Mouse (Mus musculus): Measurements from ENCODE around the gene Morn5. TPM values are rescaled to one million over a fixed set of nuclear protein-coding genes. Genes with fewer than 3 reads are reported as not detected.
A peak's percentile ranks its signal among the peaks of the same experiment; 100 is the strongest.

The Morn5 gene
- polyA plus RNA-seq, 1 experiment from 2014 or later, result 0.18 TPM

- ATAC-seq, result no peak
- no peaks in the 10 kb centered on the region for H3K9me3 ChIP-seq (replicated peaks)
- WGBS (ENCODE audit: insufficient replicate concordance), result 59% methylated on average over 5 of the region's 5 CpGs
Observed at GRCm38 (mm10) chr2:36075210-36075609, 26.0 kb downstream of the Morn5 start.

GRCm38 (mm10) chr2:36077160-36077761 is 28.0 kb downstream of the Morn5 start:
- peaks cover 27% of the 10 kb centered on the region for H3K27me3 ChIP-seq (replicated peaks)
- H3K9ac ChIP-seq, result no peak overlapping the region
- no peaks in the 10 kb centered on the region for H3K36me3 ChIP-seq
- no peaks in the 10 kb centered on the region for H3K9me3 ChIP-seq (replicated peaks)
- ATAC-seq, result no peak
- H3K4me2 ChIP-seq, result no peak overlapping the region
- 30% methylated on average over 11 of the region's 11 CpGs for WGBS (ENCODE audit: insufficient replicate concordance)
- H3K27ac ChIP-seq, result no peak overlapping the region
- H3K4me1 ChIP-seq, result no peaks in the 10 kb centered on the region
- no peak overlapping the region for H3K4me3 ChIP-seq

More at GRCm38 (mm10) chr2:36075210-36075609, 26.0 kb downstream of the Morn5 start:
- Histone ChIP-seq H3K36me3 (no peaks in the 10 kb centered on the region), H3K27ac (no peak overlapping the region), H3K4me2 (no peak overlapping the region), H3K27me3 (replicated peaks) (peaks cover 16% of the 10 kb centered on the region; the same call in 1 of the 2 replicates), H3K4me3 (no peak overlapping the region), H3K9ac (no peak overlapping the region), H3K4me1 (no peaks in the 10 kb centered on the region)

DNA sequence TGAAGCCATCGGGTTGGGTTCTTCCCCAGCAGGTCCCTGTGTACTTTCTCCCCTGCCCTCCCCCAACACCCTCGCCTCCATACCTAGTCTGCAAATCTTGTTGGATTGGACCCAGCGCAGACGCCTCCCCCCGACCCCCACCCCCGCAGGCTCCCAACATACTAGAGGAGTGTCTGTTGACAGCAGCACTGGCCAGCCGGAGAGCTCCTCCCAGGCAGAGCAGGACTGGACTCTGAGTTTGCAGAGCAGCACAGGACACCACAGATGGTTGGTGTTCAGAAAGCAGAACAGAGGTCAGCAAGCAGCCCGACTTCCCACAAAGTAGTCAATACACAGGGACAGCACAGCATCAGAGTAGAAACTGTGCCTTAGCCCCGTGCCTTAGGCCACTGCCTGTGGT is 32.2 kb downstream of the Morn5 start:
- WGBS (ENCODE audit: insufficient replicate concordance), result 34% methylated on average over 9 of the region's 9 CpGs
- Histone ChIP-seq H3K9me3 (replicated peaks) (no peaks in the 10 kb centered on the region), H3K27me3 (replicated peaks) (peaks cover 47% of the 10 kb centered on the region), H3K27ac (no peak overlapping the region), H3K4me1 (no peaks in the 10 kb centered on the region), H3K9ac (no peak overlapping the region), H3K4me3 (no peak overlapping the region), H3K36me3 (no peaks in the 10 kb centered on the region), H3K4me2 (no peak overlapping the region)
- ATAC-seq, result peak; percentile 81

DNA sequence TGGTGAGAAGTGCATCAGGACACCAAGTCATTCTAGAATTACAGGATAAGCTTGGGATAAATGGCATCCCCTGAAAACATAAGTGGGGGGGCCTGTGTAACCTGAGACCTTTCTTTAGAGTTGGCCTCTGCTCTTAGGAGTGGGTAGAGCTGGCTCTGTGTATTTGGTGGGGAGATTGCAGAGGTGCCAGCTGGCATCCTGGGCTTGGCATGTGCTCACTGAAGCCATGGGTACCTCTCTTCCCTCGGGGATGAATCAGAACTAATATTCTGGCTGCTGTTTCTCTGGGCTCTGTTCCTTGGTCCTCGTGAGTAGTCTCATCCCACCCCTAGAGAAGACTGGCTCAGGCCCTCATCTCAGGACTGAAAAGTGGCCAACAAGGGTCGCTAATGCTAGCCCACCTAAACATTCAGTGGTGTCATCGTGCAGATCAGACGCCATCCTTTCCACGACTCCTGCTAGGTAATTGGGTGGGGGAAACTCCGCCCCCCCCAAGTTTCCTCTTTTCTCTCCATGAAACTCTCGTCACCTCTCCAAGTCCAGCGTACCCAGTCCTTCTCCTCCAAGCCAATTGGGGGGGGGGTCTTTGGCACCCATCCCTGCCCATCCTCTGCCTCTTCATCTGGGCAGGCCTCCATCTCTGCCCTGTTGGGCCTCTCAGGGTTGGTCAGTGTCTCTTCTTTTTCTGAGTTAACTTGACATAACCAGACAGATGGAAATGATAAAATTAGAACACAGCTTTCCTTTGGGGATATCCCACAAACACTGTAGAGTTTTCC is 33.7 kb downstream of the Morn5 start:
- Histone ChIP-seq H3K4me3 (no peak overlapping the region), H3K36me3 (no peaks in the 10 kb centered on the region), H3K27ac (no peak overlapping the region), H3K4me1 (no peaks in the 10 kb centered on the region), H3K4me2 (no peak overlapping the region), H3K9me3 (replicated peaks) (no peaks in the 10 kb centered on the region), H3K9ac (no peak overlapping the region), H3K27me3 (replicated peaks) (peaks cover 57% of the 10 kb centered on the region)
- 60% methylated on average over 9 of the region's 9 CpGs for WGBS (ENCODE audit: insufficient replicate concordance)
- no peak for ATAC-seq

GRCm38 (mm10) chr2:36085041-36085440 is 35.8 kb downstream of the Morn5 start:
- no peaks in the 10 kb centered on the region for H3K36me3 ChIP-seq
- no peak overlapping the region for H3K27ac ChIP-seq
- 57% methylated on average over 1 of the region's 1 CpGs for WGBS (ENCODE audit: insufficient replicate concordance)
- H3K9me3 ChIP-seq (replicated peaks), result no peaks in the 10 kb centered on the region
- peaks cover 65% of the 10 kb centered on the region for H3K27me3 ChIP-seq (replicated peaks)
- no peaks in the 10 kb centered on the region for H3K4me1 ChIP-seq
- no peak overlapping the region for H3K9ac ChIP-seq
- no peak for ATAC-seq
- no peak overlapping the region for H3K4me2 ChIP-seq
- H3K4me3 ChIP-seq, result no peak overlapping the region

- H3K27ac ChIP-seq, result no peak overlapping the region
- no peak overlapping the region for H3K9ac ChIP-seq
- H3K9me3 ChIP-seq (replicated peaks), result no peaks in the 10 kb centered on the region
- H3K4me2 ChIP-seq, result no peak overlapping the region
- WGBS (ENCODE audit: insufficient replicate concordance), result 45% methylated on average over 3 of the region's 3 CpGs
- no peaks in the 10 kb centered on the region for H3K36me3 ChIP-seq
- no peak overlapping the region for H3K4me3 ChIP-seq
- no peak for ATAC-seq
- peaks cover 86% of the 10 kb centered on the region for H3K27me3 ChIP-seq (replicated peaks)
- H3K4me1 ChIP-seq, result peaks cover 16% of the 10 kb centered on the region
Observed at GRCm38 (mm10) chr2:36089190-36089589, 39.9 kb downstream of the Morn5 start.

- Histone ChIP-seq H3K27ac (no peak overlapping the region), H3K36me3 (no peaks in the 10 kb centered on the region), H3K27me3 (replicated peaks) (peaks cover 98% of the 10 kb centered on the region), H3K4me3 (peak overlapping the region; percentile 54), H3K9me3 (replicated peaks) (no peaks in the 10 kb centered on the region), H3K9ac (no peak overlapping the region), H3K4me1 (peaks cover 16% of the 10 kb centered on the region), H3K4me2 (peak overlapping the region; percentile 78)
- WGBS (ENCODE audit: insufficient replicate concordance), result 2% methylated on average over 70 of the region's 70 CpGs
- peak; percentile 83 for ATAC-seq
Observed at GRCm38 (mm10) chr2:36090853-36091741, 41.8 kb downstream of the Morn5 start.

DNA sequence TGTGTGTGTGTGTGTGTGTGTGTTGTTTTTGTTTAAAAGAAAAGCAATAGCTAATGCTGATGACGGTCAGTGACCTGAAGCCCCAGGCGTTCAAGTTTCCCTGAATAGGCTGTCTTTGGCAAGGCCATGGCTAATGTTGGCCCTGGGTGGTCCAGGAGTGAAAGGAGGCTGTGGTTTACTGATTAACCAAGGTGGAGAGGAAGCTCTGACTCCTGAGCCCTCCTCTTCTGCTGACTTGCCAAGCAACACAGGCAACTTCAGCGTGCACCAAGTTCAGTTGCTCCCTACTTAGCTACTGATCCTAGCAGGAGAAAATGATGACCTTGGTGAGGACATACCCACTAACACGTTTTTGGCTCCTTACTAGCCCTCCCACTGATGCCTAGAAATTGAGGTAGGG is 43.5 kb downstream of the Morn5 start:
- ATAC-seq, result no peak
- Histone ChIP-seq H3K9me3 (replicated peaks) (no peaks in the 10 kb centered on the region), H3K4me3 (no peak overlapping the region), H3K4me1 (peaks cover 16% of the 10 kb centered on the region), H3K27ac (no peak overlapping the region), H3K27me3 (replicated peaks) (peaks cover 98% of the 10 kb centered on the region), H3K4me2 (no peak overlapping the region), H3K9ac (no peak overlapping the region), H3K36me3 (no peaks in the 10 kb centered on the region)
- WGBS (ENCODE audit: insufficient replicate concordance), result 10% methylated on average over 4 of the region's 4 CpGs

DNA sequence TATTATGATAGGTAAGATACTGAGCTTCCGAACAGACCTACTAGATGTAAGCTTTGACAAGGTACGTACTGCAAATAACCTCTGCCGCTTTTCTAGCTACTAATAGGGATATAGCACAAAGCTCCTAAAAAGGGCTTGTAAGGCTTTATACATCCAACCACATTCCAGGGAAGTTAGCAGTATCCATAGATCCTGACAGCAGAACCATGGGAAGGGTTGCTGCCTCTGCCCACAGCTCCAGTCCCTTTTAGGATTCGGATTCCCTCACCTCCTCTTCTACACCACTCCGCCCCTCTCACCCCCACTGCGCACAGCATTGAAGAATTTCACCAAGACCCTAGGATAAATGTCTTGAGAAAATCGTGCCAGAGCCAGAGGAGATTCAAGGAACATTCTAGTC is 44.0 kb downstream of the Morn5 start:
- Histone ChIP-seq H3K9ac (no peak overlapping the region), H3K9me3 (replicated peaks) (no peaks in the 10 kb centered on the region), H3K27ac (no peak overlapping the region), H3K36me3 (no peaks in the 10 kb centered on the region), H3K27me3 (replicated peaks) (peaks cover 99% of the 10 kb centered on the region), H3K4me1 (peaks cover 16% of the 10 kb centered on the region), H3K4me3 (no peak overlapping the region), H3K4me2 (no peak overlapping the region)
- ATAC-seq, result no peak
- 31% methylated on average over 7 of the region's 7 CpGs for WGBS (ENCODE audit: insufficient replicate concordance)

DNA sequence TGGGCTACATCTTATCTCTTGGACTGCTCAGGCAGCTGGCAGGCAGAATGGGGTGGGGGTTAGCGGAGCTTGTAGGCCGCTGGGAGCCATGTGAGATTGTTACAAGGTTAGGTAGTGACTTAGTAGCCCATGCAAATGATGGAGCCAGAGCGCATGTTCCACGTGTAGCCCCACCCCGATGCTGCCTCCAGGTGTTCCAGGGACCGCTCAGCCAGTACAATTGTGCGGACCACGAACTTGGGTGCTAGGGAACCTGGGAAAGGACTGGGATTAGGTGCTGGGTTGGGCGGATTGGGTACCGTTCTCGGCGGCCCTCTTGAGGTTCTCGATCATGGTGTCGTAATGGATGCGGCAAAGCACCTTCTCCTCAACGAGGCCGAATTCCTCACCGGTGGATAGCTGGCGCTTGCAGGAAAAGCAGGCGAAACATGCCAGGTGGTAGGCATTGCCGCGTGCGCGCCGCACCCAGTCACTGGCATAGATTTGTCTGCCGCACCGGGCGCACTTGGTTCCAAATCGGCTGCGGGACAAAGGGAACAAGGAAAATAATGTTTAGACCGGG is 44.7 kb downstream of the Morn5 start:
- Histone ChIP-seq H3K4me3 (no peak overlapping the region), H3K4me1 (peaks cover 16% of the 10 kb centered on the region), H3K27me3 (replicated peaks) (peaks cover 100% of the 10 kb centered on the region), H3K4me2 (no peak overlapping the region), H3K27ac (no peak overlapping the region), H3K36me3 (no peaks in the 10 kb centered on the region), H3K9me3 (replicated peaks) (no peaks in the 10 kb centered on the region), H3K9ac (no peak overlapping the region)
- WGBS (ENCODE audit: insufficient replicate concordance), result 8% methylated on average over 31 of the region's 31 CpGs
- no peak for ATAC-seq

DNA sequence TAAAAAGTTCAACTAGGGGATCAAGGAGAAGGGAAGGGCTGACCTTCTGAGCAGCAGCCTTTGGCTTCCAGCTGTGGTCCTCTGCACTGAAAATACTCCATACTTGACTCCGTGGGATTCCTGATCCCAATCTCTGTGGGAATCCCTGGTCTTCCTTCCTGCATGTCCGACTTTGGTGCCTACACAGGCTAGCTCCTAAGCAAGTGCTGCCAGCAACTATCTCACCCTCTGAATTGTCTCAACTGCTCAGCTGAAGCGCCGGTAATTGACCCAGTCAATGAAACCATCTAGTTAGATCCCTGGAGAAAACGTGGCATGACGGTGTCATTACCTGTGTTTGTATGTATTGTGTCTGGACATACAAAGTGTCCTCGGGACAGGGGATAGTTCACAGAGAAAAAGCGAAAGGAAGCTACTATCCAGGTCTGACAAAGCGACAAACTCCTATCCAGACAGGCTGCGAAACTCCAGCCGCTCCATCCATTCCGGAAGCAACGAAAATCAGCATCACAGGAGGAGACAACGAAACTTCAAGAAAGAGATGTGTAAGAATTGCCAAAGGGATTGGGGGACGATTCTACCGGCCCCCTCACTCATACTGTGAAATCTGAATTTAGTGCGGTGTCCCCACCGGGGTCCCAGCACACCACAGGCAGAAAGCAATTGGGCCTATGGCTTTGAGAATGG is 48.0 kb downstream of the Morn5 start:
- 10% methylated on average over 18 of the region's 18 CpGs for WGBS (ENCODE audit: insufficient replicate concordance)
- peaks cover 2% of the 10 kb centered on the region; the same call in 1 of the 2 replicates for H3K4me1 ChIP-seq
- H3K9ac ChIP-seq, result no peak overlapping the region
- no peak for ATAC-seq
- H3K4me2 ChIP-seq, result no peak overlapping the region
- H3K4me3 ChIP-seq, result no peak overlapping the region
- H3K27me3 ChIP-seq (replicated peaks), result peaks cover 100% of the 10 kb centered on the region
- no peaks in the 10 kb centered on the region for H3K36me3 ChIP-seq
- no peaks in the 10 kb centered on the region for H3K9me3 ChIP-seq (replicated peaks)
- H3K27ac ChIP-seq, result no peak overlapping the region
